Mouse (Mus musculus): Measurements from ENCODE around the gene Vcam1. TPM values are rescaled to one million over a fixed set of nuclear protein-coding genes. Genes with fewer than 3 reads are reported as not detected.

Gene Vcam1
- polyA plus RNA-seq, 1 experiment from 2014 or later = 109 TPM

GRCm38 (mm10) chr3:116121026-116121425, 8.5 kb downstream of the Vcam1 start:
- no peak overlapping the region for H3K4me2 ChIP-seq (ENCODE audit: low read depth, low read length)
- no peak for ATAC-seq (ENCODE audit: low read depth)
- WGBS (ENCODE audit: insufficient replicate concordance) = 71% methylated on average over 3 of the region's 3 CpGs

DNA sequence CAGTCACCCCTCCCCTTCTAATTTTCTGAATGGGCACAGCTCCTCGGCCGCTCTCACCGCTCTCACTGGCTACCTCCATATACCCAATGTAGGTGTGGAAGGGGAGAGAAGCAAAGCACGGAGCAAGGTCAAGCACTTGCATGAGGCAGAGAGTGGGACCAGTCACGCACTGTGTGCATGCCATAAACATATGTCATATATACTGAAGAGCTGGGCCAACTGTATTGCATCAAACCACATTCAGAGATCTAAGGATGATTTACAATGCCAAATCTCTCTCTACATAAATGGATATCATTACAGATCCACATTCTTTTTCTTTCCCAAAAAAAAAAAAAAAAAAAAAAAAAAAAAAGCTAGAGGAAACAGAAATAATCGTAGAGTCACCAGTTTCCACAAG, 9.1 kb downstream of the Vcam1 start:
- no peak for ATAC-seq (ENCODE audit: low read depth)
- 73% methylated on average over 6 of the region's 6 CpGs for WGBS (ENCODE audit: insufficient replicate concordance)
- peaks cover 5% of the 10 kb centered on the region; the same call in 1 of the 2 replicates for H3K36me3 ChIP-seq (ENCODE audit: control insufficient read depth, insufficient read depth)

More at GRCm38 (mm10) chr3:116121026-116121425, 8.5 kb downstream of the Vcam1 start:
- H3K27me3 ChIP-seq (ENCODE audit: control insufficient read depth, insufficient read depth, low read depth, low read length) = no peaks in the 10 kb centered on the region
- no peaks in the 10 kb centered on the region for H3K4me1 ChIP-seq (ENCODE audit: control insufficient read depth, low read depth, low read length)
- H3K27ac ChIP-seq (ENCODE audit: low read length) = no peak overlapping the region
- H3K4me3 ChIP-seq (ENCODE audit: low read depth, low read length) = no peak overlapping the region
- no peaks in the 10 kb centered on the region for H3K9me3 ChIP-seq (replicated peaks; ENCODE audit: control insufficient read depth, low read length)
- no peak overlapping the region for H3K9ac ChIP-seq (ENCODE audit: low read depth, low read length)
- peaks cover 5% of the 10 kb centered on the region; the same call in 1 of the 2 replicates for H3K36me3 ChIP-seq (ENCODE audit: control insufficient read depth, insufficient read depth)

DNA sequence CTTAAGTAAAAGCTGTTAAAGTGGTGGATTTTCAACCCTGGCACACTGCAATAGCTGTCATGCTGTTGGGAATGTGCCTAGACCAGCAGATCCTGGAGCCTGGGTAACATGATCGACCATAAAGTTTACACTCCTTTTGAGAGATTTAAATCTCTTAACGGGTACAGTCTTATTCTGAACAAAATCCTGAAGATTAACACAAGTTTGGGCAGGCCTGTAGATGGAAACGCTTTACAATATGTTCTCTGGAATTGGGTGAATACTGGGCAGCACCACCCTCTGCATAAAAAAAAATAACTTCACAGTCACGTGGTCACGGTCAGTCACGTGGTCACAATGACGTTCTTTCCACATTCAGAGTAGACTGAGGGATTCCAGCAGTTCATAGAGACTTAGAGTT, 10.3 kb downstream of the Vcam1 start:
- no peak for ATAC-seq (ENCODE audit: low read depth)
- Histone ChIP-seq H3K4me1 (ENCODE audit: control insufficient read depth, low read depth, low read length) (no peaks in the 10 kb centered on the region), H3K4me3 (ENCODE audit: low read depth, low read length) (no peak overlapping the region), H3K27ac (ENCODE audit: low read length) (no peak overlapping the region), H3K27me3 (ENCODE audit: control insufficient read depth, insufficient read depth, low read depth, low read length) (no peaks in the 10 kb centered on the region), H3K36me3 (ENCODE audit: control insufficient read depth, insufficient read depth) (peaks cover 4% of the 10 kb centered on the region; the same call in 1 of the 2 replicates), H3K4me2 (ENCODE audit: low read depth, low read length) (no peak overlapping the region), H3K9me3 (replicated peaks; ENCODE audit: control insufficient read depth, low read length) (no peaks in the 10 kb centered on the region), H3K9ac (ENCODE audit: low read depth, low read length) (no peak overlapping the region)
- WGBS (ENCODE audit: insufficient replicate concordance) = 61% methylated on average over 7 of the region's 7 CpGs

More for the DNA sequence above, 9.1 kb downstream of the Vcam1 start:
- H3K9me3 ChIP-seq (replicated peaks; ENCODE audit: control insufficient read depth, low read length) = no peaks in the 10 kb centered on the region
- H3K4me2 ChIP-seq (ENCODE audit: low read depth, low read length) = no peak overlapping the region
- H3K4me3 ChIP-seq (ENCODE audit: low read depth, low read length) = no peak overlapping the region
- no peak overlapping the region for H3K9ac ChIP-seq (ENCODE audit: low read depth, low read length)
- no peak overlapping the region for H3K27ac ChIP-seq (ENCODE audit: low read length)
- no peaks in the 10 kb centered on the region for H3K4me1 ChIP-seq (ENCODE audit: control insufficient read depth, low read depth, low read length)
- H3K27me3 ChIP-seq (ENCODE audit: control insufficient read depth, insufficient read depth, low read depth, low read length) = no peaks in the 10 kb centered on the region

- no peak overlapping the region for H3K27ac ChIP-seq (ENCODE audit: low read length)
- no peak overlapping the region for H3K4me3 ChIP-seq (ENCODE audit: low read depth, low read length)
- H3K36me3 ChIP-seq (ENCODE audit: control insufficient read depth, insufficient read depth) = no peaks in the 10 kb centered on the region
- H3K4me2 ChIP-seq (ENCODE audit: low read depth, low read length) = no peak overlapping the region
- ATAC-seq (ENCODE audit: low read depth) = peak; percentile 88
- H3K9me3 ChIP-seq (replicated peaks; ENCODE audit: control insufficient read depth, low read length) = no peaks in the 10 kb centered on the region
- H3K9ac ChIP-seq (ENCODE audit: low read depth, low read length) = no peak overlapping the region
- WGBS (ENCODE audit: insufficient replicate concordance) = 54% methylated on average over 4 of the region's 4 CpGs
- no peaks in the 10 kb centered on the region for H3K4me1 ChIP-seq (ENCODE audit: control insufficient read depth, low read depth, low read length)
- H3K27me3 ChIP-seq (ENCODE audit: control insufficient read depth, insufficient read depth, low read depth, low read length) = no peaks in the 10 kb centered on the region
Measured at GRCm38 (mm10) chr3:116117046-116117445, 12.4 kb downstream of the Vcam1 start.

DNA sequence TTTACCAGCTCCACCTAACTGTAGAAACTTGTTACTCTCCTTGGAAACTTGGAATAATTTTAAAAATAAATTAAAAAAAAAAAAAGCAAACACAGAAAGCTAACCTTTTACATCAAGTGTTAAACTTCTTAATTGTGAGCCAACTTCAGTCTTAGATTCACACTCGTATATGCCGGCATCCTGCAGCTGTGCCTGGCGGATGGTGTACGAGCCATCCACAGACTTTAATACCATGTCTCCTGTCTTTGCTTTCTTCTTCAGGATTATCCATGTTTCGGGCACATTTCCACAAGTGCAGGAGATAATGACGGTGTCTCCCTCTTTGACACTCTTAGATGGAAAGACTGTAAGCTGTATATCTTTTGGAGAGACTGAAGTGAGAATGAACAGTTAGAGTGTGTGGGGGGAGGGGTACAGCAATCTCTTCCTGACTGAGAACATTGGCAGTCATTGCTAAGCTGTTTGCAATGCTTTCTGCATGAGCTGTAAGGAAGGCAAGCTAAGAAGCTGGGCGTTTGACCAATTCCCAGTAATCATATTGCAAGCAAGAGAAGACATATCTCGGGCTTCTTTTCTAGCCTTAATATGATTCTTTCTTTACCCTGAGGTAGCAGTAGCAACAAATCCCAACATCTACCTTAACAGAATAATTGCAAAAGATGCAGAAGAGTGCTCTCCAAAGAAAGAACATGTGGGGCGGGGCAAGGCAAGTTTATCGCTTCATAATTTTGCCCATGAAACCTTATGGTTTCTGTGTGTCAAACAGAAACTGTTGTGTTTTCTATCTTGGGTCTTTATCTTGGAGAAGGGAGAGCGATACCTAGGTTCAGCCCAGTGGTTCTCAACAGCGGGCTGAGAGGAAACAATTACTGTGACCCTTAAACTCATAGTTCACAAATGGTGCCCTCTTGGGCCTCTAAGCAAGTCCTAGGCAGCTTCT, 15.0 kb downstream of the Vcam1 start:
- H3K27ac ChIP-seq (ENCODE audit: low read length) = no peak overlapping the region

GRCm38 (mm10) chr3:116113443-116114241, 15.8 kb downstream of the Vcam1 start:
- Histone ChIP-seq H3K27me3 (ENCODE audit: control insufficient read depth, insufficient read depth, low read depth, low read length) (no peaks in the 10 kb centered on the region), H3K9me3 (replicated peaks; ENCODE audit: control insufficient read depth, low read length) (no peaks in the 10 kb centered on the region), H3K27ac (ENCODE audit: low read length) (no peak overlapping the region), H3K4me2 (ENCODE audit: low read depth, low read length) (no peak overlapping the region), H3K9ac (ENCODE audit: low read depth, low read length) (no peak overlapping the region), H3K4me3 (ENCODE audit: low read depth, low read length) (no peak overlapping the region), H3K36me3 (ENCODE audit: control insufficient read depth, insufficient read depth) (no peaks in the 10 kb centered on the region; the same call in 1 of the 2 replicates), H3K4me1 (ENCODE audit: control insufficient read depth, low read depth, low read length) (no peaks in the 10 kb centered on the region)
- WGBS (ENCODE audit: insufficient replicate concordance) = 39% methylated on average over 7 of the region's 7 CpGs
- no peak for ATAC-seq (ENCODE audit: low read depth)

More for the DNA sequence above, 15.0 kb downstream of the Vcam1 start:
- no peak for ATAC-seq (ENCODE audit: low read depth)
- Histone ChIP-seq H3K4me2 (ENCODE audit: low read depth, low read length) (no peak overlapping the region), H3K9ac (ENCODE audit: low read depth, low read length) (no peak overlapping the region), H3K9me3 (replicated peaks; ENCODE audit: control insufficient read depth, low read length) (no peaks in the 10 kb centered on the region), H3K4me3 (ENCODE audit: low read depth, low read length) (no peak overlapping the region), H3K36me3 (ENCODE audit: control insufficient read depth, insufficient read depth) (no peaks in the 10 kb centered on the region; the same call in 1 of the 2 replicates), H3K4me1 (ENCODE audit: control insufficient read depth, low read depth, low read length) (no peaks in the 10 kb centered on the region), H3K27me3 (ENCODE audit: control insufficient read depth, insufficient read depth, low read depth, low read length) (no peaks in the 10 kb centered on the region)
- WGBS (ENCODE audit: insufficient replicate concordance) = 58% methylated on average over 12 of the region's 12 CpGs

DNA sequence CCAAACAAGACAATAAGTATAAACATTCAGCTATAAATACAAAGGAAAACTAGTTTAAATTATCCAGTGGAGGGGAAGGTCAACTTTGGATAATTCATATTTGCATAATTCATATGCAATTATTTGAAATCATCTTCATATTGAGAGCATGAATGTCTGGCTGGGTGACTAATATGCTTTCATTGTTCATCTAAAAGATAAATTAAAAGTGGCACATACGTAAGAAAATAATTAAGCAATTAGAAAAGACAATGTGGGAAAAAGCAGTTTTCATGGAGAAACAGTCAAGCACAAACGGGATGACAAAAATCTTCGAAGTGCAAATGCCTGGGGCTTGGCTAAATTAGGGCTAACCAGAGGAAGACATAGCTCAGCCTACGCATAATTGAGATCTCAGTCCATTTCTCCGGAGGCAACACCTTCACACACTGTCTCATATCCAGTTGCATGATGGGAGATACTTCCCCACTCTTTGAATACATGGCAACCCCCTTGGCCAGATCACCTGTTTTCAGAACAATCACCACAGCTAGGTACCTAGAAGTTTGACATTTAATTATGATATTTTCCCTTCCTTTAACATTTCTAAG, 16.6 kb downstream of the Vcam1 start:
- no peak for ATAC-seq (ENCODE audit: low read depth)
- WGBS (ENCODE audit: insufficient replicate concordance) = 66% methylated on average over 5 of the region's 5 CpGs
- Histone ChIP-seq H3K9ac (ENCODE audit: low read depth, low read length) (no peak overlapping the region), H3K27ac (ENCODE audit: low read length) (no peak overlapping the region), H3K4me2 (ENCODE audit: low read depth, low read length) (no peak overlapping the region), H3K9me3 (replicated peaks; ENCODE audit: control insufficient read depth, low read length) (no peaks in the 10 kb centered on the region), H3K4me3 (ENCODE audit: low read depth, low read length) (no peak overlapping the region), H3K36me3 (ENCODE audit: control insufficient read depth, insufficient read depth) (no peaks in the 10 kb centered on the region; the same call in 1 of the 2 replicates), H3K27me3 (ENCODE audit: control insufficient read depth, insufficient read depth, low read depth, low read length) (no peaks in the 10 kb centered on the region), H3K4me1 (ENCODE audit: control insufficient read depth, low read depth, low read length) (no peaks in the 10 kb centered on the region)

- H3K4me1 ChIP-seq (ENCODE audit: control insufficient read depth, low read depth, low read length) = no peaks in the 10 kb centered on the region
- H3K27me3 ChIP-seq (ENCODE audit: control insufficient read depth, insufficient read depth, low read depth, low read length) = no peaks in the 10 kb centered on the region
- no peak overlapping the region for H3K4me2 ChIP-seq (ENCODE audit: low read depth, low read length)
- 67% methylated on average over 5 of the region's 5 CpGs for WGBS (ENCODE audit: insufficient replicate concordance)
- H3K9ac ChIP-seq (ENCODE audit: low read depth, low read length) = no peak overlapping the region
- no peaks in the 10 kb centered on the region; the same call in 1 of the 2 replicates for H3K36me3 ChIP-seq (ENCODE audit: control insufficient read depth, insufficient read depth)
- H3K27ac ChIP-seq (ENCODE audit: low read length) = no peak overlapping the region
- H3K4me3 ChIP-seq (ENCODE audit: low read depth, low read length) = no peak overlapping the region
- no peak for ATAC-seq (ENCODE audit: low read depth)
- H3K9me3 ChIP-seq (replicated peaks; ENCODE audit: control insufficient read depth, low read length) = no peaks in the 10 kb centered on the region
Measured at GRCm38 (mm10) chr3:116105713-116106112, 23.8 kb downstream of the Vcam1 start.

All from liver, embryonic 16.5 days (tissue).